Mouse (Mus musculus) embryo, embryonic 11.5 days (tissue): Measurements from ENCODE around the gene Cyfip2.
A peak's percentile ranks its signal among the peaks of the same experiment; 100 is the strongest.

Experiments
- DNase-seq: peaks from one replicate; pipeline ENCODE4 v3.0.0-alpha.2; 2012; ENCODE audit warnings: low read depth, low spot score

Gene Cyfip2

GRCm38 (mm10) chr11:46276778-46277177 is 35.9 kb downstream of the Cyfip2 start:
- no peak for DNase-seq

GRCm38 (mm10) chr11:46276168-46276567 is 36.5 kb downstream of the Cyfip2 start:
- no peak for DNase-seq

GRCm38 (mm10) chr11:46275302-46275701 is 37.4 kb downstream of the Cyfip2 start:
- DNase-seq = peak; percentile 71

GRCm38 (mm10) chr11:46273969-46274368 is 38.7 kb downstream of the Cyfip2 start:
- no peak for DNase-seq

- DNase-seq = no peak
Observed at GRCm38 (mm10) chr11:46272058-46272681, 40.5 kb downstream of the Cyfip2 start.

- DNase-seq = no peak
Observed at GRCm38 (mm10) chr11:46269893-46270292, 42.8 kb downstream of the Cyfip2 start.

- no peak for DNase-seq
Observed at GRCm38 (mm10) chr11:46269391-46269790, 43.3 kb downstream of the Cyfip2 start.

GRCm38 (mm10) chr11:46268991-46269390 is 43.7 kb downstream of the Cyfip2 start:
- DNase-seq = peak; percentile 36

GRCm38 (mm10) chr11:46265031-46265786 is 47.5 kb downstream of the Cyfip2 start:
- no peak for DNase-seq

- no peak for DNase-seq
Observed at GRCm38 (mm10) chr11:46264584-46264983, 48.1 kb downstream of the Cyfip2 start.

GRCm38 (mm10) chr11:46263291-46263690 is 49.4 kb downstream of the Cyfip2 start:
- DNase-seq = no peak

GRCm38 (mm10) chr11:46262854-46263253 is 49.8 kb downstream of the Cyfip2 start:
- no peak for DNase-seq

GRCm38 (mm10) chr11:46258749-46259148 is 53.9 kb downstream of the Cyfip2 start:
- no peak for DNase-seq

GRCm38 (mm10) chr11:46258207-46258606 is 54.5 kb downstream of the Cyfip2 start:
- no peak for DNase-seq

- DNase-seq = no peak
Observed at GRCm38 (mm10) chr11:46255291-46255690, 57.4 kb downstream of the Cyfip2 start.

GRCm38 (mm10) chr11:46251994-46252393 is 60.7 kb downstream of the Cyfip2 start:
- DNase-seq = peak; percentile 29

- DNase-seq = no peak
Observed at GRCm38 (mm10) chr11:46248352-46248751, 64.3 kb downstream of the Cyfip2 start.

- DNase-seq = no peak
Observed at GRCm38 (mm10) chr11:46246393-46246792, 66.3 kb downstream of the Cyfip2 start.

- no peak for DNase-seq
Observed at GRCm38 (mm10) chr11:46245926-46246325, 66.7 kb downstream of the Cyfip2 start.

GRCm38 (mm10) chr11:46244731-46245604 is 67.7 kb downstream of the Cyfip2 start:
- DNase-seq = no peak

GRCm38 (mm10) chr11:46241985-46242384 is 70.7 kb downstream of the Cyfip2 start:
- DNase-seq = no peak

GRCm38 (mm10) chr11:46241150-46241673 is 71.4 kb downstream of the Cyfip2 start:
- DNase-seq = no peak
